Mouse (Mus musculus) left cerebral cortex, adult 2 months (tissue): Measurements from ENCODE around the gene Clcn1. TPM values are rescaled to one million over a fixed set of nuclear protein-coding genes. Genes with fewer than 3 reads are reported as not detected.

Experiments
- DNase-seq, 2 experiments: peaks; one replicate each; pipeline ENCODE4 v3.0.0; 2021 to 2022; ENCODE audit warnings: low spot score in 2 of 2, mixed read lengths in 1 of 2; ENCODE audit errors: extremely low spot score in 1 of 2
- H3K27ac ChIP-seq: fragments of 200-600 bp; 2 replicates; pipeline ENCODE4 v1.8.1; 2022
- H3K4me3 ChIP-seq: fragments of 200-600 bp; 2 replicates; pipeline ENCODE4 v1.8.1; 2022
- CTCF ChIP-seq: fragments of 200-600 bp; IDR thresholded peaks from 2 replicates; pipeline ENCODE4 v1.8.1; 2022; ENCODE audit warnings: antibody characterized with exemption, mild to moderate bottlenecking, moderate library complexity
- intact Hi-C: fragments of 180-260 bp; cut with DNase I; formaldehyde crosslinking; loops from one replicate; pipeline ENCODE4 v1.15.1; 2025
- total RNA-seq, 2 experiments: library from RNA; stranded (reverse); gene quantifications; 2 replicates each; pipeline ENCODE4 v1.2.3; 2021

Clcn1 gene
- total RNA-seq, 2 experiments from 2014 or later: 5.3 to 6.4 TPM

DNA sequence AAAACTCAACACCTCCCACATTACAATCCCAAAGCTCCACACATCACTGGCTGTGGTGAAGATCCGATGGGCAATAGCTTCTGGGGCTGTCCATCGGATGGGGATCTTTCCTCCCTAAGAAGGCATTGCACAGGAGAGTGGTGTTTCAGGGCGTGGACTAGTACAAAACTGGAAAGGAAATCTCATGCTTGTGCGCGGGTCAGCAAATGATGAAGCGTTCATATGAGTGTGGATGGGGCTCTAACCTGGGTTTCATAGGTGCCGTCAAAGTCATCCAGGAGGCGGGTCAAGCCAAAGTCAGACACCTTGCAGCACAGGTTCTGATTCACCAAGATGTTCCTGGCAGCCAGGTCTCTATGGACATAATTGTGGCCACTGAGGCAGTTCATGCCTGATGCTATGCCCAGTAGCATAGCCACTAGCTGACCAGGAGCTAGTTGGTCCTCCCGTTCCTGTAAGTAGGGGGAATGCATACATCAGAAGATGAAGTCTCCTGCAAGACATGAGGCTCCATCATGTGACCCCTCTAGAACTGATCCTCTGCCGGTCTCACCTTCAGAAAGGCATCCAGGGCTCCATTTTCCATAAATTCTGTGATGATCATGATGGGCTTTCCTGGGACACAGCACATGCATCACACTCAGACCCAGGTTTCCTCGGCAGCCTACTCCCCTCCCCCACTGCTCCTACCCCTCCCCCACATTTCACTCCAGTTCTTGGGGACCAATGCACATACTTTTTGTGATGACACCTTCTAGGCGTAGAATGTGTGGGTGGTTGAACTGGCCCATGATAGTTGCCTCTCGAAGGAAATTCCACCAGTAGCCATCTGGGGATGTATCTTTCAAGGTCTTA is 74.8 kb downstream of the Clcn1 start:
- Histone ChIP-seq H3K4me3 (no peak overlapping the region), H3K27ac (no peak overlapping the region)
- no peak for TF ChIP-seq CTCF
- DNase-seq: no peak
- intact Hi-C loops: no loop called here

DNA sequence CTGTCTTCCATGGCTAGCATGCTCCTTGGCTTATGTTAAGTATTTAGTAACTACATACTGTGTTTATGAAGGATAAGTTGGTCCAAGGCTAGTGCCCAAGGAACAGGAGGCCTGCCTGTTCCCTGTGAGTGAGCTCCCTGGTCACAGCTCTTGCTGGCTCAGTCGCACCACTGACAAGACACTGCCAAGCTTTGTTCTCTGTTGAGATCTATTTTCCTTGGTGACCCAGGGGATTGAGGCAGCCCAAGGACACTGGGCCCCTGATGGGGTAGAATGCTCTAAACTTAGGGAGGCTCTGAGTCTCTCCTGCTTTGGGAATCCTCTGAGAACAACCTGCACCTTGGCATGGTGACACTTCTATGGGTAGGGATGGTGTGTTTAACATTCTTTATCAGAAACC is 75.6 kb downstream of the Clcn1 start:
- no peak overlapping the region for H3K27ac ChIP-seq
- DNase-seq: no peak
- intact Hi-C loops: no loop called here
- no peak for TF ChIP-seq CTCF
- no peak overlapping the region for H3K4me3 ChIP-seq

DNA sequence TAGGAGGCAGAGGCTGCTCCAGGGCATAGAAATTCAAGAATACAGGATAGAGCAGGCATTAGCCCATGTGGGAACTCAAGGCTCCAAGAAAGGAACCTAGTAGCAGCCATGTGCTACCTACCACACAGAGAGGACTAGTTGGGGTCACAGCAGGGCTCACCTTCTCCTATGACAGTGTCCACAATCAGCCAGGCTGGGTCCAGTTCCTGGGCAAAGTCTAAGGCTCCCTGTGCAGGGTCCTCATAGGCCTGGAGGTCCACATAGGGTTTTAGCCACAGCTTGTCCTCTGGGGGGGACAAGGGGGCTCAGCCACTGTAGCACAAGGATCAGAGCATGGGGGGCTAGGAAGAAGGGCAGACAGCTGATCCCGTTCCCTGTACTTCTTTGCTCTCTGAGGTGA is 76.0 kb downstream of the Clcn1 start:
- H3K27ac ChIP-seq: no peak overlapping the region
- DNase-seq: no peak
- intact Hi-C loops: no loop called here
- no peak overlapping the region for H3K4me3 ChIP-seq
- TF ChIP-seq CTCF: no peak

- no peak for TF ChIP-seq CTCF
Measured at GRCm38 (mm10) chr6:42362974-42363373, 76.5 kb downstream of the Clcn1 start.

GRCm38 (mm10) chr6:42364066-42364465 is 77.6 kb downstream of the Clcn1 start:
- TF ChIP-seq CTCF: no peak
- H3K4me3 ChIP-seq: no peak overlapping the region
- no peak for DNase-seq
- intact Hi-C loops: no loop called here
- H3K27ac ChIP-seq: no peak overlapping the region

More at GRCm38 (mm10) chr6:42362974-42363373, 76.5 kb downstream of the Clcn1 start:
- no peak overlapping the region for H3K27ac ChIP-seq
- DNase-seq: no peak
- intact Hi-C loops: no loop called here
- H3K4me3 ChIP-seq: no peak overlapping the region

DNA sequence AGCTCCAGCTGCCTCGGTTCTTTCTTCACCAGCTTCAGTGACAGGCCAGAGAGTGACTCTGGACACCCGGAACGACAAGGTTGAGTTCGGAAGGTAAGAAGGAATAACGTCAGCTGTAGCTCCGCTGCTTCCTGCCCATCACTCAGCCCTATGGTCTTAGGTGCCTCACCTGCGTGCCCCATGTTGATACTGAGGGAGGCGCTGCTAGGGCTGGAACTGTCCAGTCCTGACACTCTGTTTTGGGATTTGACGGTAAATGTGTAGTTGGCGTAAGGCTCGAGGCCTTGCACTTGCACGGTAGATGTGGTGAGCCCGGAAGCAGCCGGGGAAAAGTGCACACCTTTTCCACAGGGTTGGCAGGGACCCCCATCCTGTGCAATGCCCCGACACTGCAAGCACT is 78.1 kb downstream of the Clcn1 start:
- intact Hi-C loops: no loop called here
- Histone ChIP-seq H3K4me3 (no peak overlapping the region), H3K27ac (no peak overlapping the region)
- no peak for DNase-seq
- TF ChIP-seq CTCF: no peak

GRCm38 (mm10) chr6:42365215-42365614 is 78.7 kb downstream of the Clcn1 start:
- intact Hi-C loops: no loop called here
- TF ChIP-seq CTCF: no peak
- DNase-seq: no peak
- Histone ChIP-seq H3K27ac (no peak overlapping the region), H3K4me3 (no peak overlapping the region)

Other genes with a start within 250 kb of the Clcn1 start
- gene Sva, start 248.3 kb upstream of the Clcn1 start, total RNA-seq: not detected
- gene Tas2r139, start 145.7 kb upstream of the Clcn1 start, total RNA-seq: not detected
- gene Tas2r144, start 71.4 kb upstream of the Clcn1 start, total RNA-seq: not detected
- 10 to 100 TPM in 1 of 2 experiments, 1 to 10 TPM in 1; 9.0 to 10.0 TPM for gene Gstk1, start 40.8 kb upstream of the Clcn1 start, total RNA-seq
- gene Tmem139, start 24.7 kb upstream of the Clcn1 start, total RNA-seq: not detected
- gene Casp2, start 21.7 kb upstream of the Clcn1 start, total RNA-seq: 10 to 100 TPM; 19.7 to 28.1 TPM
- 100 to 1,000 TPM; 111 TPM for gene Fam131b, start 38.0 kb downstream of the Clcn1 start, total RNA-seq
- 10 to 100 TPM; 47.6 to 47.8 TPM for gene Zyx, start 62.9 kb downstream of the Clcn1 start, total RNA-seq
- gene Epha1, start 86.6 kb downstream of the Clcn1 start, total RNA-seq: under 1 TPM; 0.12 to 0.29 TPM
- gene Tas2r143, start 113.6 kb downstream of the Clcn1 start, total RNA-seq: not detected
- gene Tas2r135, start 118.7 kb downstream of the Clcn1 start, total RNA-seq: not detected
- not detected for gene Tas2r126, start 147.8 kb downstream of the Clcn1 start, total RNA-seq
- gene Olfr458, start 178.5 kb downstream of the Clcn1 start, total RNA-seq: not detected
- not detected for gene Olfr457, start 189.7 kb downstream of the Clcn1 start, total RNA-seq
- not detected for gene Olfr456, start 200.5 kb downstream of the Clcn1 start, total RNA-seq